Mouse (Mus musculus): ENCODE data around the gene Ctsd. TPM values are rescaled to one million over a fixed set of nuclear protein-coding genes. Genes with fewer than 3 reads are reported as not detected.
"Not testable (repeated sequence)": the region's sequence is repeated elsewhere in the genome, so short reads cannot be mapped to it uniquely, and the experiment has no call there.

The Ctsd gene
- polyA plus RNA-seq, 1 experiment: 308 TPM

- WGBS: 58% methylated on average over 4 of the region's 4 CpGs
- DNase-seq (ENCODE audit: low read depth, low spot score): no peak
These were observed 40.3 kb downstream of the Ctsd start for GRCm38 (mm10) chr7:142347542-142347941.

DNA sequence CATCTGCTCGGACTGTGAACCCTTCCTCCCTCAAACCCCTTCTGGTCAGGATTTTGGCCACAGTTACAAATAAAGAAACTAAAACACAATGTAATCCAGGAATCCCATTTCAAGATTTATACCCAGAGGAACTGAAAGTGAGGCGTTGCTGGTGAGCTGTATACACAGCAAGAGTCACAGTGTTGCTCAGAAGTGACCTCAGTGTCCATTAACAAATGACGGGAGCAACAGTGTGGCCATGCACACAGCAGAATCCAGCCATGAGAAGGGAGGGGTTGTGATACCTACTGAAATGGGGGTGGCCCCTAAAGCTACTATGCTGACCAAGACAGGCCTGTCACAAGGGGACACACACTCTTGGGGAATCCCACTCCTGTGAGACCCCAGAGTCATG, 45.6 kb downstream of the Ctsd start:
- WGBS: 69% methylated on average over 3 of the region's 3 CpGs
- DNase-seq (ENCODE audit: low read depth, low spot score): no peak

DNA sequence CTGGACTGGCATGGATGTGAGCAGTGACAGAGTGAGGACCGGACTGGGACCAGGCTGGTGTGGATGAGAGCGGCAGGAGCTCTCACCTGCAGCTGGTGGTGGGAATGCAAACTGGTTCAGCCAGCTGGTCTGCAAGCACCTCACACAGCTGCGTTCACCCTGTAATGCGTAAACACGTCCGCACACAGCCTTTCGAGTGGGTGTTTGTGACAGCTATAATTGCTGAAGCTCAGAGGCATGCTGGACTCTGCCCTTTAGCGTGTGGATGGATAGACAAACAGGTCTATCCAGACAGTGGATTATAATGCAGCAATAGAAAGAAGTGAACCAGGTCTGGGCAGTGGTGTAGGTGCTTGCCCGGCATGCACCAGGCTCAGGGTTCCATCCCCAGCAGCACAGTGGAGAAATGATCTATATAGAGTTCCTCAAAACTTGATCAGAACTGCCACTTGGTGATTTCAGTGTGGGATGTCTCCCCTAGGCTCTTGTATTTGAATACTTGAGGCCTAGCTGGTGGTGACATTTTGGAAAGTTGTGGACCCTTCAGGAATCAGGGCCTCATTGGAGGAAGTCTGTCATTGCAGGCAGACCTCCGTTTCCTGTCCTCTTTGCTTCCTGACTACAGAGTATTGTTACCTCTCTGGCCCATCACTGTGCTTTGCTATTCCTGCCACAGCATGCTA, 46.1 kb downstream of the Ctsd start:
- WGBS: 31% methylated on average over 10 of the region's 10 CpGs
- DNase-seq (ENCODE audit: low read depth, low spot score): no peak

DNA sequence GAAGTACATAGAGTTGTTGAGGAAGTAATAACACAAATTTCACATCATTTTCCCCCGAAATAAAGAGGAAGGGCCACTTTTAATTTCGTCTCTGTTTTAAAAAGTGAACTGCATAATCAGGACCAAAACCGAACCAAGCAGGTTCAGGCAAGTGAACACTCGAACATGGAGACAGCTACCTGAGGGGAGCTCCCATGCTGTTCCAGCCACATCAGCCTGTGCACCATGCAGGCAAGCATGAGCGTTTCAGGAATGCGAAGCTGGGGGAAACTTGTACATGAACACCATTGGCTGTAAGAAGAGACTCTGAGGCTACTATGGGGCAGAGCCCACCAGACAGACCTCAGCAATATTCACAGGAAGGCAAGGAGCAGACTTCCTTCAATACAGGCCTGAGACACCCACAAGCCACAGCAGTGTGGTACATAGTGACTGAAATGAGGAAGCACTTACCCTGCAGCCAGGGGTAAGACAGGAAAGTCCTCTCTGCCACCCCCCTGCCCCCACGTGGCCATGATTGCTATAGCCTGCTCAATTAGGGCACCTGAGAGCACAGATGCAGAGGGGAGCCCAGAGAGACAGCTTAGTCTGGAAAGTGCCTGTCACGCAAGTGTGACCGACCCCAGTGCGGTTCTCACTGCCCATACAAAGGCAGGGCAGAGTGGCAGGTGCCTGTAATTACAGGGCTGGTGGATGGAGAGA, 47.4 kb downstream of the Ctsd start:
- no peak for DNase-seq (ENCODE audit: low read depth, low spot score)
- 63% methylated on average over 10 of the region's 10 CpGs for WGBS

DNA sequence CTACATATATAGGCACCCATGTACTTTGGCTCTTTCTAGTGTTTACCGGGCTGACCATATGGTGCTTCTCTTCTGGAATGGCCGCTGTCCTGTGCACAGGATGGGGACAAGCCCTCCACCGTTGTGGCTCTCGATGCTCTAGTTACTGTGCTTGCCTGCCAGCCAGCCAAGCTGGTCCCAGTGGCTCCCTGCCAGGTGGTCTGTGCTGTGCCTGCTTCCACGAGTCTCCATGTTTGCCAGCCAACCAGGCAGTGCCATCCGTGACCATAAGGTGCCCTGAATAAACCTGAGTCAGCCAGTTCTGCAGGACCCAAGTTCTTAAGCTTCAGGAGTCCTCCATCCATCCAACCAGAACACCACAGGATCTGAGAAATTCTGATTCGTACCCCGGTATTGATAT, 52.7 kb downstream of the Ctsd start:
- DNase-seq (ENCODE audit: low read depth, low spot score): no peak
- 82% methylated on average over 8 of the region's 8 CpGs for WGBS

DNA sequence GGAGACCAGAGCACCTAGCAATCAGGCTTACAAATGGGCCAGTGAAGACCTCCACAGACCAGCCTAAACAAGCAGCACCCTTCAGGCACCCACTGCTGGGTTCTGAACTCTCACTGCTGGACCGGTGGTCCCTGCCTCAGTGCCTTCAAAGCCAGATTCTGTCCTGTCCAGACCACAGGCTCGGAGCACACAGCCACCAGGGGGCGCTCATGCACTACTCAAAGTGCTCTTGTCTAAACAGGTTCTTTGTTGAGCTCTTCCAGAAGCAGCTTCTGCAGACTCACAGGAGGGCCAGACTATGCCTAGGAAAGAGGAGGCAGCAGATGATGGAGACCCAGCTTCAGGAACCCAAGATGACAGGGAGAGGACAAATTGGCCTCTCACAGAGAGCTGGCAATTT, 53.6 kb downstream of the Ctsd start:
- 1% methylated on average over 3 of the region's 3 CpGs for WGBS
- peak; percentile 55 for DNase-seq (ENCODE audit: low read depth, low spot score)

- WGBS: 90% methylated on average over 5 of the region's 9 CpGs
- DNase-seq (ENCODE audit: low read depth, low spot score): not testable (repeated sequence)
These were observed 55.1 kb downstream of the Ctsd start for GRCm38 (mm10) chr7:142332741-142333140.

DNA sequence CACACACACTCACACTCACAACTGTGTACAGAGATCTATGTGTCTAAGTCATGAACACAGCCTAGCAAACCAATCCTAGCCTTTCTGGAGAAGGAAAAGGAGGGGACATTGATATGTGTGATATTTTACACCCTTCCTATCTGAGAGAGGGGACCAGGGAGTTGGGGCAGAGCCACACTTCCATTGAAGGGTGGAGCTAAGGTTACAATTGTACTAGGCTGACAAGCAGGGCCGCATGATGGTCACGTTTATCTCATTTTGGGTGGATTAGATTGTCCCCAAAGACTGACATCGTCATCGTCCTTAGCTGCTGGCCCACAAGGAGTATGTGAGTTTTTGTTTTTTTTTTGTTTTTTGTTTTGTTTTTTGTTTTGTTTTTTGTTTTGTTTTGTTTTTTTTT, 56.6 kb downstream of the Ctsd start:
- WGBS: 87% methylated on average over 4 of the region's 4 CpGs
- no peak for DNase-seq (ENCODE audit: low read depth, low spot score)

GRCm38 (mm10) chr7:142330271-142330724, 57.5 kb downstream of the Ctsd start:
- DNase-seq (ENCODE audit: low read depth, low spot score): no peak
- WGBS: 65% methylated on average over 9 of the region's 9 CpGs

DNA sequence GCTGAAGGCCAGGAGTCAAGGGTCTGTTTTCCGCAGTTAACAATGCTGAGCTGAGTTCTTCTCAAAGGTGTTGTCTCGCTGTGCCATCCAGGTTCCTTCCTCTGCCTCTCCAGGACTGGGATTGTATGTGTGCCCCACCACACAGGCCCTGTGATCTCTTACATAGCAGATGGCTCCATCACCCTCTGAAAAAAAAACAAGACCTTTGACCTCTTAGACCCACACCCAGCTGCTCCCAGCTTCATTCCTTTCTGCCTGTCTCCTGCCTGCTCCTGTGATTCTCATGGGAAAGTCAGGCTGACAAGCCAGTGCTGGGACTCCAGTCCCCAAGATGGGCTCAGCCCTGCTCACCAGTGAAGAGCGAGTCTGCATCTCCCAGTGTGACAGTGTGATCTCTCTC, 59.3 kb downstream of the Ctsd start:
- 54% methylated on average over 3 of the region's 3 CpGs for WGBS
- no peak for DNase-seq (ENCODE audit: low read depth, low spot score)

- 50% methylated on average over 9 of the region's 9 CpGs for WGBS
- DNase-seq (ENCODE audit: low read depth, low spot score): no peak
These were observed 61.0 kb downstream of the Ctsd start for GRCm38 (mm10) chr7:142326714-142327445.

Other genes with a start within 250 kb of the Ctsd start
- gene Gm45337, start 243.4 kb downstream of the Ctsd start, polyA plus RNA-seq (2012; rRNA removed): not detected in 2 replicates
- not detected in 2 replicates for gene Gm29735, start 230.9 kb downstream of the Ctsd start, polyA plus RNA-seq (2012; rRNA removed)
- not detected in 2 replicates for gene Gm4553, start 222.3 kb downstream of the Ctsd start, polyA plus RNA-seq (2012; rRNA removed)
- gene Krtap5-2, start 212.0 kb downstream of the Ctsd start, polyA plus RNA-seq (2012; rRNA removed): not detected in 2 replicates
- not detected in 2 replicates for gene Gm10153, start 197.6 kb downstream of the Ctsd start, polyA plus RNA-seq (2012; rRNA removed)
- gene Krtap5-3, start 186.7 kb downstream of the Ctsd start, polyA plus RNA-seq (2012; rRNA removed): 0.42 TPM in 1 of 2 replicates, not detected in the other
- gene Gm7579, start 176.2 kb downstream of the Ctsd start, polyA plus RNA-seq (2012; rRNA removed): not detected in 2 replicates
- gene Krtap5-5, start 158.1 kb downstream of the Ctsd start, polyA plus RNA-seq (2012; rRNA removed): not detected in 2 replicates
- not detected in 2 replicates for gene Gm40460, start 147.0 kb downstream of the Ctsd start, polyA plus RNA-seq (2012; rRNA removed)
- not detected in 2 replicates for gene Gm2431, start 129.7 kb downstream of the Ctsd start, polyA plus RNA-seq (2012; rRNA removed)
- gene Gm4559, start 113.7 kb downstream of the Ctsd start, polyA plus RNA-seq (2012; rRNA removed): not detected in 2 replicates
- not detected in 2 replicates for gene Krtap5-1, start 90.9 kb downstream of the Ctsd start, polyA plus RNA-seq (2012; rRNA removed)
- gene Krtap5-4, start 84.5 kb downstream of the Ctsd start, polyA plus RNA-seq (2012; rRNA removed): not detected in 2 replicates
- gene Ifitm10, start 14.3 kb downstream of the Ctsd start, polyA plus RNA-seq (2012; rRNA removed): 1.1 and 1.3 TPM in 2 replicates
- gene Gm49369, start 5.4 kb downstream of the Ctsd start, polyA plus RNA-seq (2012; rRNA removed): not detected in 2 replicates
- gene Syt8, start 46.8 kb upstream of the Ctsd start, polyA plus RNA-seq (2012; rRNA removed): 0.46 and 0.91 TPM in 2 replicates
- 0.19 and 1.9 TPM in 2 replicates for gene Tnni2, start 53.8 kb upstream of the Ctsd start, polyA plus RNA-seq (2012; rRNA removed)
- 68.4 and 82.6 TPM in 2 replicates for gene Lsp1, start 72.8 kb upstream of the Ctsd start, polyA plus RNA-seq (2012; rRNA removed)
- gene Tnnt3, start 110.8 kb upstream of the Ctsd start, polyA plus RNA-seq (2012; rRNA removed): 1.1 TPM in 2 replicates
- 11.2 and 16.3 TPM in 2 replicates for gene Mrpl23, start 144.6 kb upstream of the Ctsd start, polyA plus RNA-seq (2012; rRNA removed)